Mouse (Mus musculus): Measurements from ENCODE around the gene Sft2d2. TPM values are rescaled to one million over a fixed set of nuclear protein-coding genes. Genes with fewer than 3 reads are reported as not detected.

Gene Sft2d2
- total and polyA plus RNA-seq, 3 experiments: 14.1 to 19.7 (median 14.9) TPM

DNA sequence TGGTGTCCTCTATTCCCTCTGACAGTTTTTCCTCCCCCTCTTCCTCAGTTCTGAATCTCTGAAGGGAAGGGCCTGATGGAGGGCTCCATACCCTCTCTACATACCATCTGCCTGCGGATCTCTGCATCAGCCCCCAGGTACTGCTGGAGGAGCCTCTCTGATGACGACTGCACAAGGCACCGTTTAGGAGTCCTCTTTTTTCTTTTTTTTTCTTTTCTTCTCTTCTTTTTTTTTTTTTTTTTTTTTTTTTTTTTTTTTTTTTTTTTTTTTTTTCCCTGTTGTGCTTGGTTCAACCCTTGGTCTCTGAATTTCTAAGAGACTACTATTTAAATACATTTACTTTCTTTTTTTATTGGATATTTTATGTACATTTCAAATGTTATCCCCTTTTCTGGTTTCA lies 24.8 kb downstream of the Sft2d2 start:
- Histone ChIP-seq H3K4me1 (ENCODE audit: control insufficient read depth, insufficient read depth, low read length) (no peaks in the 10 kb centered on the region), H3K27ac (no peak overlapping the region), H3K9ac (ENCODE audit: low read depth, low read length) (no peak overlapping the region), H3K79me2 (replicated peaks; ENCODE audit: control insufficient read depth, insufficient read depth, low read length) (no peaks in the 10 kb centered on the region), H3K4me3 (no peak overlapping the region), H3K27me3 (ENCODE audit: control insufficient read depth, insufficient read depth, low read length) (no peaks in the 10 kb centered on the region), H3K36me3 (ENCODE audit: control insufficient read depth, insufficient read depth, low read length) (no peaks in the 10 kb centered on the region)
- TF ChIP-seq EP300 (IDR thresholded peaks at IDR 0.05; ENCODE audit: insufficient read depth, low read depth, low read length) (no peak), CTCF (IDR thresholded peaks at IDR 0.05) (no peak), POLR2A (IDR thresholded peaks at IDR 0.05; ENCODE audit: insufficient read depth, low read depth, low read length) (no peak)
- WGBS: 74% methylated on average over 3 of the region's 3 CpGs
- intact Hi-C loops (cut with DNase I): no loop called here
- no peak for DNase-seq

DNA sequence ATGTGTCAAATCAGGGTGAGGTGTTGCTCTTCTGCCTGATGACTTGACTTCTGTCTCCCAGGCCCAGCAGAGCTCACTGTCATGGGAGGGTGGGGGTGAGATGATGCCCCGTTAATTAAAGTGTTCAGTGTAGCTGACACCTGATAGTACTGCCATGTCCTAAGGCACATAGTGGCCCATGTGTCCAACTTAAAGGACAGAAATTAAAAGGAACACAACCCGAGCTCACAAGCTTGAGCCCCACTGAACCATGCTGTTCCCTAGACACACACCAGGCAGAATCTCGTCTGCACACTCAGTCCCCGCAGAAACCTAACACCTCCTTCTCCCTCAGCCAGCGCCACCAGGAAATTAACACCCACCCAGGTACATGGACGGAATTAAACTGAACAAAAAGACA lies 29.3 kb downstream of the Sft2d2 start:
- no peak for DNase-seq
- Histone ChIP-seq H3K4me1 (ENCODE audit: control insufficient read depth, insufficient read depth, low read length) (no peaks in the 10 kb centered on the region), H3K79me2 (replicated peaks; ENCODE audit: control insufficient read depth, insufficient read depth, low read length) (no peaks in the 10 kb centered on the region), H3K9ac (ENCODE audit: low read depth, low read length) (no peak overlapping the region), H3K4me3 (no peak overlapping the region), H3K27ac (no peak overlapping the region), H3K27me3 (ENCODE audit: control insufficient read depth, insufficient read depth, low read length) (no peaks in the 10 kb centered on the region), H3K36me3 (ENCODE audit: control insufficient read depth, insufficient read depth, low read length) (no peaks in the 10 kb centered on the region)
- intact Hi-C loops (cut with DNase I): no loop called here
- 88% methylated on average over 6 of the region's 6 CpGs for WGBS
- no peak for TF ChIP-seq EP300 (IDR thresholded peaks at IDR 0.05; ENCODE audit: insufficient read depth, low read depth, low read length)
- no peak for TF ChIP-seq POLR2A (IDR thresholded peaks at IDR 0.05; ENCODE audit: insufficient read depth, low read depth, low read length)
- no peak for TF ChIP-seq CTCF (IDR thresholded peaks at IDR 0.05)

DNA sequence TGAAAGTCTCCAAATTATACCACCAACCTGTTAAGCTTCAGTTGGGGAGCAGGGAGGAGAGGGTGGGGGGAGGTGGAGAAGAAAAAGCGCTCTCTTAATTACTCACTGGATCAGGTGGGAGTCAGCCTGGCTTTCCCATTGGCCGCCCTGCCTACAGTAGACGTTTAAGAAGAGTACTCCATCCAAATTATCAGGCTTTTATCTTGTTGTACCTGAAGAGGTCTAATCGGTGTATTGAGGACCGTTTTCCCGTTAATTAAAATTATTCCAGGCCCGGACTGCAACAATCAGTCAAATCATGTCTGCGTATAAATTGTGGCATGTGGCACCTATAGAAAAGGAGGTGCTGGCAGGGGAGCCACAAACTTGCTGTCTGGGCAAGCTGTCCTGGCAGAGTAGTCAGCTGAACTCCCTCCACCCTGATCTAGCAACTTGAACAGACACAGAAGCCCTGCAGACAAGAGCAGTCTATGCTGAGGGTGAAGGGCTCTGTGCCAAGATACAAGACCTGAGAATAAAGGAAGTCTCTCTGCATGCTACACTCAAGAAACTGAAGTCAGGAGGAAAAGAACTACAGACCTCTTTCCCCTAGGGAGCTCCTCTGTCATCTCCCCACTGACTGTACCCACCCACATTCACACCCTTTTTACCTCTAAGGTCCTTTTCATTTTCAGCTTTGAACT lies 33.4 kb downstream of the Sft2d2 start, which contains the start of gene Tbx19:
Gene Tbx19, minus strand, starts transcription at position 51 of the 683 bp plus-strand sequence.
- Histone ChIP-seq H3K4me3 (no peak within 1 kb of the TSS), H3K36me3 (ENCODE audit: control insufficient read depth, insufficient read depth, low read length) (no peaks in the 10 kb centered on the region), H3K4me1 (ENCODE audit: control insufficient read depth, insufficient read depth, low read length) (no peaks in the 10 kb centered on the region), H3K79me2 (replicated peaks; ENCODE audit: control insufficient read depth, insufficient read depth, low read length) (no peaks in the 10 kb centered on the region), H3K9ac (ENCODE audit: low read depth, low read length) (no peak within 1 kb of the TSS), H3K27ac (no peak within 1 kb of the TSS), H3K27me3 (ENCODE audit: control insufficient read depth, insufficient read depth, low read length) (no peaks in the 10 kb centered on the region; the same call in 1 of the 2 replicates)
- intact Hi-C loops (cut with DNase I): no loop called here
- no peak for DNase-seq
- WGBS: 81% methylated on average over 8 of the region's 8 CpGs
- no peak for TF ChIP-seq EP300 (IDR thresholded peaks at IDR 0.05; ENCODE audit: insufficient read depth, low read depth, low read length)

DNA sequence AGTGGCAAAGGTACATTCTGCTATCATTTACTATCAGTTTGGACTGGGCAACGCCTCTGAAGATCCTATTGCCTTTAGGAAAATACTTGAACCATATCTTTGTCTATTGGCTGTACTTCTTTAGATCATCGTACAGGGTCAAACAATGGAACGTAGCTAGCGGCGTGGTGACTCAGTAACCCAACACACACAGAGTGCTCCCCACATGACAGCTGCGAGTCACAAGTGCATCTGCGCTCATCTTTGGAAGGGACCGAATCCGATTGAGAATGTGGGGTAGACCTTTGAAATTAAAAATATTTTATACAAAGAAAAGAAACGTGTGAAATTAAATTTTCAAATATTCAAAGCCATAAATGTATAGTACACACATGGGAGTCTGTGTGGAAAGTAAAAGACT lies 35.4 kb downstream of the Sft2d2 start:
- Histone ChIP-seq H3K4me3 (no peak overlapping the region), H3K79me2 (replicated peaks; ENCODE audit: control insufficient read depth, insufficient read depth, low read length) (no peaks in the 10 kb centered on the region), H3K27ac (no peak overlapping the region), H3K4me1 (ENCODE audit: control insufficient read depth, insufficient read depth, low read length) (no peaks in the 10 kb centered on the region), H3K36me3 (ENCODE audit: control insufficient read depth, insufficient read depth, low read length) (no peaks in the 10 kb centered on the region), H3K27me3 (ENCODE audit: control insufficient read depth, insufficient read depth, low read length) (no peaks in the 10 kb centered on the region; the same call in 1 of the 2 replicates), H3K9ac (ENCODE audit: low read depth, low read length) (no peak overlapping the region)
- TF ChIP-seq EP300 (IDR thresholded peaks at IDR 0.05; ENCODE audit: insufficient read depth, low read depth, low read length) (no peak), POLR2A (IDR thresholded peaks at IDR 0.05; ENCODE audit: insufficient read depth, low read depth, low read length) (no peak), CTCF (IDR thresholded peaks at IDR 0.05) (no peak)
- 67% methylated on average over 10 of the region's 10 CpGs for WGBS
- DNase-seq: no peak
- intact Hi-C loops (cut with DNase I): no loop called here

DNA sequence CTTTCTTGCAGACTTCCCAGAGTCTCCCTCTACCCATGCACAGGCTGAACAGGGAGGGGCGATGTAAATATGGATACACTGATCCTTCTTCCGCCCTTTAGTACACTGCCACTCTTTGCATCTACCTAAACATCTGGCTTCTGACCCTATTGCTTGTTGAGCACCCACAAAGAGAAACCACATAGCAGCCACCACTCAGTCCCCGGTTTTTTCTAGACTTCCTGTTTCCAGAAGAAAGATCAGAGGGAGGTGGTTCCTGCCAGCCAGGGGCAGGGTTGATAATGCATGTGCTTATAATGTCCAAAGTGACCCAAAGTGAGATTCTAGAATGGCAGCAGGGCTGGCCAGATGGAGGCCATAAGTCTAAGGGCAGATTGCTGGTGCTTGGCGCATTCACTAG lies 40.1 kb downstream of the Sft2d2 start:
- DNase-seq: no peak
- Histone ChIP-seq H3K36me3 (ENCODE audit: control insufficient read depth, insufficient read depth, low read length) (no peaks in the 10 kb centered on the region), H3K4me1 (ENCODE audit: control insufficient read depth, insufficient read depth, low read length) (no peaks in the 10 kb centered on the region), H3K27ac (no peak overlapping the region), H3K4me3 (no peak overlapping the region), H3K79me2 (replicated peaks; ENCODE audit: control insufficient read depth, insufficient read depth, low read length) (no peaks in the 10 kb centered on the region), H3K27me3 (ENCODE audit: control insufficient read depth, insufficient read depth, low read length) (no peaks in the 10 kb centered on the region; the same call in 1 of the 2 replicates), H3K9ac (ENCODE audit: low read depth, low read length) (no peak overlapping the region)
- intact Hi-C loops (cut with DNase I): no loop called here
- TF ChIP-seq CTCF (IDR thresholded peaks at IDR 0.05): no peak
- TF ChIP-seq EP300 (IDR thresholded peaks at IDR 0.05; ENCODE audit: insufficient read depth, low read depth, low read length): no peak
- no peak for TF ChIP-seq POLR2A (IDR thresholded peaks at IDR 0.05; ENCODE audit: insufficient read depth, low read depth, low read length)
- WGBS: 66% methylated on average over 4 of the region's 4 CpGs

DNA sequence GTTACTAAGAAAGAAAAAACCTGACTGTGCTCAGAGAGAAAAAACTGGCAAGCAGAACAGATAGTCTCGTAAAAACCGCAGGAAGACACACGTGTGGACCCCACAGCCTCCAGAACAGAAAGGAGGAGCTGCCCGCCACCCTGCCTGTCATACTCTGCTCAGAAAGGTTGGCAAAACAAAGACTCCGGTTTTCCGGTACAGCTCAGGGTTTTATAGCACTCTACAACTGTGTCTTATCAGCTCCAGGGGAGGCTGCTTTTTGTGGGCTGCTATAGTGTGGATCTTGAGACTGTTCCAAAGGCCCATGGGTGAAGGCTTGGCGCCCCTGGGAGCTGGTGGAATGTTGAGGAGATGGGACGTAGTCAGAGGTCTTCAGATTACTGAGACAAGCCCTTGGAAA lies 43.0 kb downstream of the Sft2d2 start:
- Histone ChIP-seq H3K27me3 (ENCODE audit: control insufficient read depth, insufficient read depth, low read length) (no peaks in the 10 kb centered on the region), H3K4me3 (no peak overlapping the region)
- intact Hi-C loops (cut with DNase I): no loop called here

More for the DNA sequence above, 43.0 kb downstream of the Sft2d2 start:
- no peak for DNase-seq
- 34% methylated on average over 8 of the region's 8 CpGs for WGBS
- H3K9ac ChIP-seq (ENCODE audit: low read depth, low read length): no peak overlapping the region
- no peaks in the 10 kb centered on the region for H3K36me3 ChIP-seq (ENCODE audit: control insufficient read depth, insufficient read depth, low read length)
- H3K4me1 ChIP-seq (ENCODE audit: control insufficient read depth, insufficient read depth, low read length): no peaks in the 10 kb centered on the region
- no peaks in the 10 kb centered on the region for H3K79me2 ChIP-seq (replicated peaks; ENCODE audit: control insufficient read depth, insufficient read depth, low read length)
- H3K27ac ChIP-seq: no peak overlapping the region
- TF ChIP-seq CTCF (IDR thresholded peaks at IDR 0.05): no peak
- TF ChIP-seq EP300 (IDR thresholded peaks at IDR 0.05; ENCODE audit: insufficient read depth, low read depth, low read length): no peak
- no peak for TF ChIP-seq POLR2A (IDR thresholded peaks at IDR 0.05; ENCODE audit: insufficient read depth, low read depth, low read length)

Data from heart, adult 2 months (tissue).